Mouse (Mus musculus) kidney, adult 2 months (tissue): ENCODE results near the gene Ralgapa2.

ENCODE experiments used
- CTCF ChIP-seq: fragments of 200-500 bp; conservative IDR thresholded peaks from 2 replicates; pipeline ENCODE4 v1.5.1; 2011; ENCODE audit warnings: low read depth, mild to moderate bottlenecking, control low read depth, low read length, moderate library complexity, mixed read lengths; ENCODE audit not compliant: insufficient read depth, insufficient read length
- POLR2A ChIP-seq: fragments of 200-500 bp; IDR thresholded peaks from one replicate; pipeline ENCODE4 v1.6.1; 2011; ENCODE audit warnings: low read depth, low read length, control low read depth

GRCm38 (mm10) chr2:146423710-146424301 is 88.3 kb downstream of the Ralgapa2 start:
- no peak for TF ChIP-seq CTCF
- TF ChIP-seq POLR2A, result no peak
